Mouse (Mus musculus) lung, embryonic 15.5 days (tissue): Measurements from ENCODE around the gene Tmem236. TPM values are rescaled to one million over a fixed set of nuclear protein-coding genes. Genes with fewer than 3 reads are reported as not detected.

ENCODE experiments used
- ATAC-seq: fragments of 200-750 bp; cut with Nextera tagmentation; 2 replicates; pipeline ENCODE4 v1.8.0; 2017; ENCODE audit warnings: moderate number of reproducible peaks, borderline replicate concordance; ENCODE audit not compliant: low FRiP score, low TSS enrichment; ENCODE audit errors: extremely low read depth
- H3K27ac ChIP-seq: fragments of 300-500 bp; sonication (generic); 2 replicates; pipeline ENCODE4 v1.5.1; 2015; ENCODE audit warnings: moderate library complexity, mild to moderate bottlenecking, inconsistent platforms
- H3K27me3 ChIP-seq: fragments of 300-500 bp; sonication (generic); 2 replicates; pipeline ENCODE4 v1.6.1; 2015; ENCODE audit warnings: inconsistent platforms
- H3K36me3 ChIP-seq: fragments of 300-500 bp; sonication (generic); 2 replicates; pipeline ENCODE4 v1.6.1; 2015; ENCODE audit warnings: inconsistent platforms
- H3K4me1 ChIP-seq: fragments of 300-500 bp; sonication (generic); 2 replicates; pipeline ENCODE4 v1.6.1; 2015; ENCODE audit warnings: inconsistent platforms
- H3K4me2 ChIP-seq: fragments of 300-500 bp; sonication (generic); 2 replicates; pipeline ENCODE4 v1.6.1; 2015; ENCODE audit warnings: inconsistent platforms, mild to moderate bottlenecking, moderate library complexity
- H3K4me3 ChIP-seq: fragments of 300-500 bp; sonication (generic); 2 replicates; pipeline ENCODE4 v1.5.1; 2015; ENCODE audit warnings: mild to moderate bottlenecking, inconsistent platforms
- H3K9ac ChIP-seq: fragments of 300-500 bp; sonication (generic); 2 replicates; pipeline ENCODE4 v1.6.1; 2015; ENCODE audit warnings: inconsistent platforms
- H3K9me3 ChIP-seq: fragments of 300-500 bp; sonication (generic); 2 replicates; pipeline ENCODE4 v1.6.1; 2016; ENCODE audit warnings: inconsistent platforms
- WGBS: fragments of 180-500 bp; shearing (Covaris S2); methylation state at CpG from one replicate; pipeline ENCODE4 v1.1.7; 2015; 5-methylcytosine and 5-hydroxymethylcytosine counted together
- polyA plus RNA-seq: library from polyadenylated mRNA; unstranded; fragments of >200 nt; fragmentation: Nextera tagmentation; extraction: Ambion mirVana; gene quantifications from 2 replicates; pipeline ENCODE4 v1.2.1, GENCODE M21; 2015

Tmem236 gene
- polyA plus RNA-seq, 1 experiment from 2014 or later = not detected

DNA sequence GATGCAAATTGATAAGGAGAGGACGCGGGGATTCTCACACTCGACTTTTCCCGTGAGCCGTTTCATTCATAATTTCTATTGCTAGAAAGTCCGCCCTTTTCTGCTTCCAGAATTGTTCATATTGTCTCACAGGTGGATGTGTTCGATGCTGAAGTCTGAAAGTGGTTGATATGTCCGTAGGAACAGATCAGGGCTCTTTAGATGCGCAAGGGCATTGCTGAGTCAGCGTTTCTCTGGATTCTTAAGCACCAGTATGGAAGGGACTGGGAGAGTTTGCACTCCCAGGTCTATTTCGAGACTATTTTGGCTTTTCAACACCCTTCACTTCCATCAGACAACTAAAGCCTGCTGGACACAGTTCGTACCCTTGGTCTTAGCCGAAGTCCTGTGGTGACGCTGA is 55.7 kb downstream of the Tmem236 start:
- Histone ChIP-seq H3K4me3 (no peak overlapping the region), H3K27ac (no peak overlapping the region), H3K4me2 (no peak overlapping the region), H3K4me1 (no peaks in the 10 kb centered on the region), H3K9ac (no peak overlapping the region), H3K27me3 (no peaks in the 10 kb centered on the region), H3K9me3 (no peaks in the 10 kb centered on the region), H3K36me3 (no peaks in the 10 kb centered on the region)
- no peak for ATAC-seq
- WGBS = 87% methylated on average over 14 of the region's 14 CpGs

GRCm38 (mm10) chr2:14232897-14233296 is 58.6 kb downstream of the Tmem236 start:
- 75% methylated on average over 1 of the region's 1 CpGs for WGBS
- Histone ChIP-seq H3K9ac (no peak overlapping the region), H3K27ac (no peak overlapping the region), H3K36me3 (no peaks in the 10 kb centered on the region), H3K27me3 (no peaks in the 10 kb centered on the region), H3K9me3 (no peaks in the 10 kb centered on the region), H3K4me3 (no peak overlapping the region), H3K4me2 (no peak overlapping the region), H3K4me1 (0 out of 2 replicates have a peak, but pooled peaks cover 6% of the 10 kb centered on the region)
- no peak for ATAC-seq

DNA sequence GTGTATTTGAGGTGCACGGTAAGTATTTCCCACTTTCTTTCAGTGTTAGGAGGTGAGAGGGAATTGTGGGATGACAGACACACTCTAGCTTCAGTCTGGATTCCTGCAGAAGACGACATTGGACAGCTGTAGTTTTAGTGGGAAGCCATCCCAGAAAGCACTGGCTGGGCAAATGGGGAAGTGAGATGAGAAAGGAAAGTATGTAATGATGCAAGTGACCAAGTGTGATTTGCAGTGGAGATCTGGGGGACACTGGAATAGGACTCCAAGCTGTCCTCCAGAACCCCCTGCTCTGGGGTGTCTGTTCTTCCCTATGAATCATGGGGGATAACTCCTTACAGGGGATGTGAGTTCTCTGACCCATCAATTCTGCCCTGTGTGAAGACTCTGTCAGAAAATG is 59.7 kb downstream of the Tmem236 start:
- ATAC-seq = no peak
- no peaks in the 10 kb centered on the region for H3K9me3 ChIP-seq
- H3K27me3 ChIP-seq = no peaks in the 10 kb centered on the region
- H3K27ac ChIP-seq = no peak overlapping the region
- 52% methylated on average over 2 of the region's 2 CpGs for WGBS
- no peak overlapping the region for H3K4me2 ChIP-seq
- H3K4me1 ChIP-seq = 0 out of 2 replicates have a peak, but pooled peaks cover 6% of the 10 kb centered on the region
- H3K36me3 ChIP-seq = no peaks in the 10 kb centered on the region
- no peak overlapping the region for H3K4me3 ChIP-seq
- no peak overlapping the region for H3K9ac ChIP-seq

DNA sequence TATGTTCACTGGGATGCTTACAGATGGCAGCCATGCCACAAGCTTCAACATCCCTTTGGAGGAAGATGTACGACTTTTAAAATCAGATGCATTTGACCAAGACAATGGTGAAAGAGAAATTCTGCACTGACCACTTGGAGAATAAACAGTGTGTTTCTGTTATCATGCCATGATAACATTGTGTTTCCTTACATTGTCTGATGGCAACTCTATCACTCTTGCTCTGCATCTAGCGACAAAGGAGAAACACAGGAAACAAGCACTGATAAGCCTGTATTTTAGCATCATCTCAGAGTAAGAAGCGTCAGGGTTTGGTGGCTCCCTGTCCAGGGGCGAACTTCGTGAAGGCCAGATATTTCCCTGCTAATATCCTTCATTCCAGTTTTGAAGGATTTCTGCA is 61.0 kb downstream of the Tmem236 start:
- no peak for ATAC-seq
- Histone ChIP-seq H3K9ac (no peak overlapping the region), H3K36me3 (no peaks in the 10 kb centered on the region), H3K9me3 (no peaks in the 10 kb centered on the region), H3K4me3 (no peak overlapping the region), H3K27me3 (no peaks in the 10 kb centered on the region), H3K4me1 (0 out of 2 replicates have a peak, but pooled peaks cover 6% of the 10 kb centered on the region), H3K27ac (no peak overlapping the region), H3K4me2 (no peak overlapping the region)
- 58% methylated on average over 5 of the region's 5 CpGs for WGBS

- Histone ChIP-seq H3K9me3 (no peaks in the 10 kb centered on the region), H3K27ac (0 out of 2 replicates have a peak overlapping the region, but pooled peaks have one; percentile 20), H3K4me2 (no peak overlapping the region), H3K9ac (no peak overlapping the region), H3K4me3 (no peak overlapping the region), H3K27me3 (no peaks in the 10 kb centered on the region), H3K36me3 (no peaks in the 10 kb centered on the region), H3K4me1 (0 out of 2 replicates have a peak, but pooled peaks cover 6% of the 10 kb centered on the region)
- 81% methylated on average over 4 of the region's 4 CpGs for WGBS
- ATAC-seq = no peak
Observed at GRCm38 (mm10) chr2:14236920-14237319, 62.6 kb downstream of the Tmem236 start.

DNA sequence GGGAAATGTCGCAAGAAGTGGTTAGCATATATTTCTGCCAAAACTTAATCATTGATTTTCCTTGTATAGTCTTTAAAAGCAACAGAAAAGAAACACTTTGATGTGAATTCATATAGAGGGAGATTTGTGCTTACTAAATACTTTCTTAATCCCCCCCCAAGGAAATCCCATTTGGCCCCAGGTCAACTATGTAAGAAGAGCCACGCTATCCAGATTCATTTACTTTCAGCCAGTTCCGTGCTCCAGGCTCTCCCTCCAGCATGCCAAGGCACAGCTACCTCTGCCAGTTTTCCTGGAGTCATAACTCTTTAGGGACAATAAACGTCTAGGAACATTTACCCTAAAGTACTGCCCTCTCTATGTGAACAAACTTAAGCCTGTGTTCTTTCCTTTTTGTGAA is 63.4 kb downstream of the Tmem236 start:
- Histone ChIP-seq H3K27ac (peak overlapping the region; percentile 27; the same call in 1 of the 2 replicates), H3K9me3 (no peaks in the 10 kb centered on the region), H3K9ac (no peak overlapping the region), H3K4me1 (0 out of 2 replicates have a peak, but pooled peaks cover 6% of the 10 kb centered on the region), H3K27me3 (no peaks in the 10 kb centered on the region), H3K36me3 (no peaks in the 10 kb centered on the region), H3K4me3 (no peak overlapping the region), H3K4me2 (no peak overlapping the region)
- WGBS = 33% methylated on average over 4 of the region's 4 CpGs
- ATAC-seq = peak; percentile 69; the same call in 1 of the 2 replicates

- Histone ChIP-seq H3K36me3 (no peaks in the 10 kb centered on the region), H3K27me3 (no peaks in the 10 kb centered on the region), H3K4me3 (no peak overlapping the region), H3K4me2 (no peak overlapping the region), H3K4me1 (0 out of 2 replicates have a peak, but pooled peaks cover 6% of the 10 kb centered on the region), H3K9me3 (no peaks in the 10 kb centered on the region), H3K9ac (no peak overlapping the region), H3K27ac (no peak overlapping the region)
- ATAC-seq = no peak
- WGBS = 55% methylated on average over 5 of the region's 5 CpGs
Observed at GRCm38 (mm10) chr2:14239151-14239550, 64.8 kb downstream of the Tmem236 start.

DNA sequence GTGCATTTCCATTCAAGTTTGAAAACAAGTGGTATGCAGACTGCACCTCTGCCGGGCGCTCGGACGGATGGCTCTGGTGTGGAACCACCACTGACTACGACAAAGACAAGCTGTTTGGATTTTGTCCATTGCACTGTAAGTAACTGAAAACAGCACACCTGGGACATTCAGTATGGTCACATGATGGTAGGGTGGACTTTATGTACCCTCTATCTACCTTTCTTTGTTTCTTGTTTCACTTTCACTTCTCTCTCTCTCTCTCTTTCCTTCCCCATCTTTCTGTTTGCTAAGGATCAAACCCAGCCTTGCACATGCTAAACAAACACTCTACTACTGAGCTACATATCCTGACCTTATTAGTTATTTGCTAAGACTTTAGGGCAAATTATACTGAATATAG is 69.8 kb downstream of the Tmem236 start:
- H3K36me3 ChIP-seq = no peaks in the 10 kb centered on the region
- ATAC-seq = no peak
- WGBS = 84% methylated on average over 5 of the region's 5 CpGs
- H3K27ac ChIP-seq = no peak overlapping the region
- no peak overlapping the region for H3K4me2 ChIP-seq
- H3K27me3 ChIP-seq = no peaks in the 10 kb centered on the region
- no peak overlapping the region for H3K4me3 ChIP-seq
- H3K9me3 ChIP-seq = no peaks in the 10 kb centered on the region
- no peak overlapping the region for H3K9ac ChIP-seq
- no peaks in the 10 kb centered on the region for H3K4me1 ChIP-seq

DNA sequence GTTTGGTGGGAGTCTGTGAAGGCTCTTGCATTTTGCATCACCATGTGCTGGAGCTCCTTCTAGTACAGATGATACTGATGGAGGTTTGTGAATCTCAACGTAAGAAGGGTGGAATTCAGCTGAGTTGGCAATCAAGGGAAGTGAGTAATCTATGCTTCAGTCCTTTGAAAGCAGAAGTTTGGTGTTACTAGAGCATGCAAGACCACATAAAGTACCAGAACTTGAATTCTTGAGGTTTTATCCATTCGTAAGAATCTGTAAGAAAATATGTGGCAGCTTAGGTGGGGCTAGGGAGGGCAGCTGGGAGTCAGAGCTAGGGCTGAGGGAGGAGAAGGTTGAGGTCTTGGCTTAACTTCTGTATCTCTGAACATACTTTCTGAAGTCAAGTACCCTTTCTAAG is 70.3 kb downstream of the Tmem236 start:
- no peak for ATAC-seq
- Histone ChIP-seq H3K9ac (no peak overlapping the region), H3K4me2 (no peak overlapping the region), H3K4me1 (no peaks in the 10 kb centered on the region), H3K36me3 (no peaks in the 10 kb centered on the region), H3K27ac (no peak overlapping the region), H3K4me3 (no peak overlapping the region), H3K27me3 (no peaks in the 10 kb centered on the region), H3K9me3 (no peaks in the 10 kb centered on the region)
- WGBS = 65% methylated on average over 2 of the region's 2 CpGs

GRCm38 (mm10) chr2:14249839-14250564 is 75.7 kb downstream of the Tmem236 start:
- H3K9me3 ChIP-seq = no peaks in the 10 kb centered on the region
- no peaks in the 10 kb centered on the region for H3K27me3 ChIP-seq
- no peaks in the 10 kb centered on the region for H3K4me1 ChIP-seq
- no peak for ATAC-seq
- no peaks in the 10 kb centered on the region for H3K36me3 ChIP-seq
- H3K4me2 ChIP-seq = no peak overlapping the region
- 59% methylated on average over 3 of the region's 3 CpGs for WGBS
- H3K9ac ChIP-seq = no peak overlapping the region
- H3K27ac ChIP-seq = no peak overlapping the region
- no peak overlapping the region for H3K4me3 ChIP-seq

GRCm38 (mm10) chr2:14251938-14252337 is 77.6 kb downstream of the Tmem236 start:
- no peak overlapping the region for H3K9ac ChIP-seq
- H3K4me2 ChIP-seq = no peak overlapping the region
- 77% methylated on average over 3 of the region's 3 CpGs for WGBS
- no peaks in the 10 kb centered on the region for H3K27me3 ChIP-seq
- H3K27ac ChIP-seq = no peak overlapping the region
- H3K9me3 ChIP-seq = no peaks in the 10 kb centered on the region
- H3K4me3 ChIP-seq = no peak overlapping the region
- no peaks in the 10 kb centered on the region for H3K36me3 ChIP-seq
- no peaks in the 10 kb centered on the region for H3K4me1 ChIP-seq
- ATAC-seq = no peak

DNA sequence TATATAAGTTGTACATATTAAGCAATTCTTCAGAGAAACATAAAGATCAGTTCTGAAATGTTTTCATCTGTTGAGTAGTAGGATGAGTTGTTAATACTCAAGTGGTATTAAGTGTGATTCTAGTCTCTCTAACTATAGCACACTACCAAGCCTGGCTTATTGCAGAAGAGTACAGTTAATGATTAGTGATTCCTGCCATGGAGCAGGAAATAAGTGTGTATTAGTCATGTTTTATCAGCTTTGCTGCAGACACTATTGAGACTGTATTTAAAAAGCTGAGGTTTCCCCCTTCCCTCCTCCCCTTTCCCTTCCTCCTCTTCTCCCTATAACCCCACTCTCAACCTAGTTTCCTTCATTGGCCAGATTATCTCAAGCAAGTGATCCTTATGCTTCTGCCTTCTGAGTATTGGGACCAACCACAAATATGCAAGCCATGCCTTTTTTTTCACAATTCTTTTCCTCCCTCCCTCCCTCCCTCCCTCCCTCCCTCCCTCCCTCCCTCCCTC is 84.1 kb downstream of the Tmem236 start:
- H3K9ac ChIP-seq = no peak overlapping the region
- no peaks in the 10 kb centered on the region for H3K27me3 ChIP-seq
- no peak for ATAC-seq
- H3K4me1 ChIP-seq = no peaks in the 10 kb centered on the region
- H3K4me2 ChIP-seq = no peak overlapping the region
- H3K9me3 ChIP-seq = no peaks in the 10 kb centered on the region
- no peak overlapping the region for H3K27ac ChIP-seq
- H3K4me3 ChIP-seq = no peak overlapping the region
- no peaks in the 10 kb centered on the region for H3K36me3 ChIP-seq
